Mouse (Mus musculus) brain, adult 2 months (tissue): ENCODE data around the gene Gm20696.
A peak's percentile ranks its signal among the peaks of the same experiment; 100 is the strongest.

Source experiments
- DNase-seq: peaks from one replicate; pipeline ENCODE4 v3.0.0; 2011; ENCODE audit warnings: low read depth, low spot score

Gene Gm20696

GRCm38 (mm10) chr6:99300235-99300634 is 366.4 kb downstream of the Gm20696 start:
- DNase-seq, result no peak

GRCm38 (mm10) chr6:99299196-99299595 is 367.4 kb downstream of the Gm20696 start:
- DNase-seq, result no peak

GRCm38 (mm10) chr6:99297535-99297934 is 369.1 kb downstream of the Gm20696 start:
- DNase-seq, result no peak

- DNase-seq, result peak; percentile 65
Observed at GRCm38 (mm10) chr6:99295495-99295894, 371.1 kb downstream of the Gm20696 start.

GRCm38 (mm10) chr6:99289220-99289619 is 377.4 kb downstream of the Gm20696 start:
- DNase-seq, result peak; percentile 45

GRCm38 (mm10) chr6:99285026-99285425 is 381.6 kb downstream of the Gm20696 start:
- DNase-seq, result no peak

GRCm38 (mm10) chr6:99284019-99284418 is 382.6 kb downstream of the Gm20696 start:
- DNase-seq, result no peak

- no peak for DNase-seq
Observed at GRCm38 (mm10) chr6:99282866-99283657, 383.5 kb downstream of the Gm20696 start.

- DNase-seq, result no peak
Observed at GRCm38 (mm10) chr6:99281433-99281832, 385.2 kb downstream of the Gm20696 start.

- DNase-seq, result no peak
Observed at GRCm38 (mm10) chr6:99280619-99281018, 386.0 kb downstream of the Gm20696 start.

- no peak for DNase-seq
Observed at GRCm38 (mm10) chr6:99277251-99277650, 389.3 kb downstream of the Gm20696 start.

GRCm38 (mm10) chr6:99276297-99276653 is 390.3 kb downstream of the Gm20696 start:
- no peak for DNase-seq

GRCm38 (mm10) chr6:99275381-99276296 is 391.0 kb downstream of the Gm20696 start:
- DNase-seq, result no peak

- DNase-seq, result no peak
Observed at GRCm38 (mm10) chr6:99274667-99275066, 391.9 kb downstream of the Gm20696 start.

- DNase-seq, result no peak
Observed at GRCm38 (mm10) chr6:99274222-99274621, 392.4 kb downstream of the Gm20696 start.

- no peak for DNase-seq
Observed at GRCm38 (mm10) chr6:99273177-99273576, 393.4 kb downstream of the Gm20696 start.

GRCm38 (mm10) chr6:99272174-99272573 is 394.4 kb downstream of the Gm20696 start:
- no peak for DNase-seq

- DNase-seq, result no peak
Observed at GRCm38 (mm10) chr6:99271741-99272140, 394.9 kb downstream of the Gm20696 start.

GRCm38 (mm10) chr6:99269921-99270320 is 396.7 kb downstream of the Gm20696 start:
- peak; percentile 83 for DNase-seq

- peak; percentile 47 for DNase-seq
Observed at GRCm38 (mm10) chr6:99268171-99269061, 398.2 kb downstream of the Gm20696 start.

- DNase-seq, result peak; percentile 56
Observed at GRCm38 (mm10) chr6:99265945-99266656, 400.5 kb downstream of the Gm20696 start.
